Mouse (Mus musculus): ENCODE measurements around the gene Cask. TPM values are rescaled to one million over a fixed set of nuclear protein-coding genes. Genes with fewer than 3 reads are reported as not detected.

Gene Cask
- polyA plus RNA-seq, 1 experiment = 10.8 TPM

DNA sequence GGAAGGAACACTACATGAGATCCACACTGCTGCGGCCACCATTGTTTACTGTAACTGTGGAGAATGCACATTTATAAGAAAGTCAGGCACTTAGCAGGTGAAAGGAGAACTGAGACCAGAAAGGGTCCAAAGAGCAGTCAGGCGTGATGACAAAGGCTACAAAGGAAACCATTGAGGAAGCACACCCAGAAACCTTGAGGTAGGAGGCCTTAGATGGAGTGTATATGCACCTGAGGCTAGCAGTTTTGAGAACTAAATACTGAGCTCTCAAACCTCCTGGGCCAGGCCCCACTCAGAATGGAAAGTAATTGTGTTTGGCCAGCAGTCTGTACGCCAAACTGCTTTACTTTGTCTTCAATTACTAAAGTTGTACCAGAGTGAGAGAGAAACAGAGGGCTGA, 180.8 kb downstream of the Cask start:
- WGBS = 72% methylated on average over 3 of the region's 3 CpGs
- peak overlapping the region; percentile 69 for H3K27ac ChIP-seq (ENCODE audit: control insufficient read depth, insufficient read depth, low read depth, low read length, poor library complexity)
- no peak overlapping the region for H3K4me3 ChIP-seq (replicated peaks; ENCODE audit: control insufficient read depth, low read depth, low read length)
- no peak for TF ChIP-seq CTCF (IDR thresholded peaks at IDR 0.05; ENCODE audit: control insufficient read depth, insufficient read depth, low read length)
- no peak for TF ChIP-seq POLR2A (IDR thresholded peaks at IDR 0.05; ENCODE audit: borderline replicate concordance, control insufficient read depth, low read depth, low read length)
- H3K4me1 ChIP-seq (ENCODE audit: control insufficient read depth, insufficient read depth, low read length) = no peaks in the 10 kb centered on the region

DNA sequence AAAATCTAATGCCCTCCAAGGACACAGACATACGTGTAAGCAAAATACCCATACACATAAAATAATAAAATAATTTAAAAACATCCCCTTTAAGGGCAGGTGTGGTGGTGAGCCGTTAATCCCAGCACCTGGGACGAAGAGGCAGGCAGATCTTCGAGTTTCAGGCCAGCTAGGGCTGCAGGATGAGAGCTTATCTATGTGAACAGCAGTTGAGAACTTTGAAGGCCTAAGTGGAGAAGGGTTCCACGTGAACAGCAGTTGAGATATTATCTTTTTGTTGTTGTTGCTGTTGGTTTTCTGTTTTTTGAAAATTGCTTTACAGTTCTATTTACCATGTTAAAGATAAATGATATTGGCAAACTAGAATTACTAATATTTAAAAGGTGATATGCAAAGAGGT, 182.3 kb downstream of the Cask start:
- TF ChIP-seq POLR2A (IDR thresholded peaks at IDR 0.05; ENCODE audit: borderline replicate concordance, control insufficient read depth, low read depth, low read length) (no peak), CTCF (IDR thresholded peaks at IDR 0.05; ENCODE audit: control insufficient read depth, insufficient read depth, low read length) (no peak)
- no peak overlapping the region for H3K4me3 ChIP-seq (replicated peaks; ENCODE audit: control insufficient read depth, low read depth, low read length)
- 56% methylated on average over 5 of the region's 5 CpGs for WGBS
- H3K4me1 ChIP-seq (ENCODE audit: control insufficient read depth, insufficient read depth, low read length) = no peaks in the 10 kb centered on the region
- H3K27ac ChIP-seq (ENCODE audit: control insufficient read depth, insufficient read depth, low read depth, low read length, poor library complexity) = no peak overlapping the region

DNA sequence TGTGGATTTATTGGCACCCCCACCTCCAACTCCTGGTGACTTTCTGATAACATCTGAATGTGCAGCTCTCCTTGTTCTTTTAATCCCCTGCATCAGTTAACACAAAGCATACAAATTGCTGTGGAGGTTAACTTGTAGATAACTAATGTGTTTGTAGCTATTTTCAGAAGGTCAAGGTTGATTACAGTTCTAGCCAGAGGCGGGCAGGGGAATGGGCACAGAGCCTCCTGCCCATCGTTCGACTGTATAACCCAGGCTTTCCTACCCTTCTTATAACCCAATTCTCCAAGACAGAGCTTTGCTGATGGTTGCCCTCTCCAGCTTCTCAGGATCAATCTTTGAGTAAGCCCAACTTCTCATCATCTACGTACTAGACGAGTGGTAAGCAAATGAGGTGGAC, 190.1 kb downstream of the Cask start, which contains the start of gene Gpr82:
Gene Gpr82 (plus strand): TSS at position 301 of the 400 bp plus-strand sequence.
- WGBS = 71% methylated on average over 5 of the region's 5 CpGs
- no peak within 1 kb of the TSS for H3K27ac ChIP-seq (ENCODE audit: control insufficient read depth, insufficient read depth, low read depth, low read length, poor library complexity)
- TF ChIP-seq CTCF (IDR thresholded peaks at IDR 0.05; ENCODE audit: control insufficient read depth, insufficient read depth, low read length) = no peak
- TF ChIP-seq POLR2A (IDR thresholded peaks at IDR 0.05; ENCODE audit: borderline replicate concordance, control insufficient read depth, low read depth, low read length) = no peak
- H3K4me3 ChIP-seq (replicated peaks; ENCODE audit: control insufficient read depth, low read depth, low read length) = no peak within 1 kb of the TSS
- no peaks in the 10 kb centered on the region; the same call in 1 of the 2 replicates for H3K4me1 ChIP-seq (ENCODE audit: control insufficient read depth, insufficient read depth, low read length)

DNA sequence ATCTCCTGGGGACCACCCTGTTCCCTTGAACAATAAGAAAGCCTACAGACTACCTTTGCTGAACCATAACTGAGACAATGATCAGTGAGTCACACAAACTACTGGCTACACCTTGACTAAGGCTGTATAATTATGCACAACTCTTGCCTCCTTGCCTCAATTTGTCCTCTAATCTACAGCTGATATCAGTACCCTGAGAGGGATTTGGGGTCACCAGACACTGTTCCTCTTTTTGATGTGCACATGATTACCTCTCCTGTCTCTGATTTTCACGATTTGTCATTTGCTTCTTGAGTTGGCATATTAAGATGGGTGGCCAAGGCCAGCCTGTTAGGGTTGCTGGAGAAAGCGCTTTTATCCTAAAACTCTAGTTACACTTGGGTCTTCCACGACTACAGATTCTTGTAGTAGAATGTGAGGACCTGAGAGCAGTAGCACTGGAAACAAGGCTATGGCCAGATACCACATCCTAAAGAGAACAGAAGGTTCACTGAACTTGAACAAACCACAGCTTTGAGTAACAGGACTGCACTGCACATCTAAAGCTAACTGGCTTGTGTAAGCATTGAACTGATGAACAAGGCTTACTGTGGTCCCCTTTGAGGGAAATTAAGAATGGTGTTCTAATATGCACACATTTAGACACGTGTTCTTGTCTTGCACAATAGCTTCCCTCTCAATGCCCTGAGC, 191.8 kb downstream of the Cask start:
- 28% methylated on average over 4 of the region's 4 CpGs for WGBS
- TF ChIP-seq POLR2A (IDR thresholded peaks at IDR 0.05; ENCODE audit: borderline replicate concordance, control insufficient read depth, low read depth, low read length) (no peak), CTCF (IDR thresholded peaks at IDR 0.05; ENCODE audit: control insufficient read depth, insufficient read depth, low read length) (no peak)

DNA sequence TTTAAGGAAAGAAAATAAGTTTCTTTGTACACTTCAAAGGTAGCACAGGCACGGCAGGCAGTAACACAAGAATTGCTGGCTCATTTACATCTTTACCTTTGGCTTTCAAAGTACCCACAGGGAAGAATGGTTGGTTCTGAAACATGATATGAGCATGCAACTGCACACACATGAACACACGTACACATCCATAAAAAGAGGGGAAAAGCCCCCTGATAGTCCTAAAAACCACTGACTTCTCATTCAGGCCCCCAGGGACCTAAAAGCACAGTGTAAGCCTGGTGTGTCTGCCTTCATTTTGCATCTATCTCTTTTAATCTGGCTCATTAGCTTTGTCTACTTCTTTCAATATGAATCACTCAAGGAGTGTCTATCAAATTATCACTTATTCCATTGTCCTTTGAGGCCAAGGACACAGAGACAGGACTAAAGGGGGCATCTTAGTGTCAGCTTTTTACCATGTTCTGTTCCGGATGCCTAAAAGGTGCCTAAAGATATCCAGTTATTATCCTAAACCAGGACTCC, 192.5 kb downstream of the Cask start:
- WGBS = 70% methylated on average over 3 of the region's 3 CpGs
- TF ChIP-seq CTCF (IDR thresholded peaks at IDR 0.05; ENCODE audit: control insufficient read depth, insufficient read depth, low read length) = no peak
- TF ChIP-seq POLR2A (IDR thresholded peaks at IDR 0.05; ENCODE audit: borderline replicate concordance, control insufficient read depth, low read depth, low read length) = no peak

More for the DNA sequence above, 191.8 kb downstream of the Cask start:
- Histone ChIP-seq H3K4me1 (ENCODE audit: control insufficient read depth, insufficient read depth, low read length) (no peaks in the 10 kb centered on the region; the same call in 1 of the 2 replicates), H3K4me3 (replicated peaks; ENCODE audit: control insufficient read depth, low read depth, low read length) (no peak overlapping the region), H3K27ac (ENCODE audit: control insufficient read depth, insufficient read depth, low read depth, low read length, poor library complexity) (no peak overlapping the region)

DNA sequence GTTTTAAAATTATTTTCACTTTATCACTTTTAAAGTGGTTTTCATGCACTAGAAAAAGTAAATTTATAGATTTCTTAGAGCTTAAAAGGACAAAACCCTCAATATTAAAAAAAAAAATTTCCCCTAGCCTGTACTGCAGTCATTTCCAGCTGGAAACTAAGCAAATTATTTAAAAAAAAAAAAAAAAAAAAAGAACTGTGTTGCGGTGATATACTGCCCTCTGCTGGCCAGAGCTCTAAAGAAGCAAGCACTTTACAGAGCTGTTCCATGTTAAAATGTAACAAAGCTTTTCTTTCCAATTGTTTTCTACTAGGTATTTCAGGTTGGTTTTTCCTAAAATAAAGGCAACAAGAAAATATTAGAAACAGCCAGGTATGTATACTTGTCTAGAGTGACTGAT, 194.4 kb downstream of the Cask start:
- Histone ChIP-seq H3K27ac (ENCODE audit: control insufficient read depth, insufficient read depth, low read depth, low read length, poor library complexity) (no peak overlapping the region), H3K4me1 (ENCODE audit: control insufficient read depth, insufficient read depth, low read length) (peaks cover 2% of the 10 kb centered on the region; the same call in 1 of the 2 replicates), H3K4me3 (replicated peaks; ENCODE audit: control insufficient read depth, low read depth, low read length) (no peak overlapping the region)
- no peak for TF ChIP-seq POLR2A (IDR thresholded peaks at IDR 0.05; ENCODE audit: borderline replicate concordance, control insufficient read depth, low read depth, low read length)
- TF ChIP-seq CTCF (IDR thresholded peaks at IDR 0.05; ENCODE audit: control insufficient read depth, insufficient read depth, low read length) = no peak
- WGBS = 0% methylated on average over 1 of the region's 1 CpGs

More for the DNA sequence above, 192.5 kb downstream of the Cask start:
- Histone ChIP-seq H3K4me3 (replicated peaks; ENCODE audit: control insufficient read depth, low read depth, low read length) (no peak overlapping the region), H3K4me1 (ENCODE audit: control insufficient read depth, insufficient read depth, low read length) (no peaks in the 10 kb centered on the region; the same call in 1 of the 2 replicates), H3K27ac (ENCODE audit: control insufficient read depth, insufficient read depth, low read depth, low read length, poor library complexity) (no peak overlapping the region)

DNA sequence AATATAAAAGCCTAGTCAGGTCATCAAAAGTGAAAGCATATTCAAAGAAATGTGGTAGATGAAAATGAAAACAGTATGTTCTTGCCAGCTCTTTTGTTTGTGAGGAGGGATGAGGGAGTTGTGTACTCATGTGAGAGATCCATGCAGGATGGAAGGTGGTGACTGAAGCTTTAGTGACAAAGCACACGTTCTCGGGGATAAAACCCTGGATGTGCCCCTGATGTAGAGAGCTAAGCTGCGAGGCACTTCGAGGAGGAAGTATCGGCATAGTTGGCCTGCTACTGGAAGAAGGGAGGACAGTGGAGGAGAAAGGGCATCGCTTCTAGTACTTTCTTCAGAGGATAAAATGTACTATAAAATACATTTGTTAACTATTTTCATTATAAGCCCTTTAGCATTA, 195.3 kb downstream of the Cask start:
- TF ChIP-seq CTCF (IDR thresholded peaks at IDR 0.05; ENCODE audit: control insufficient read depth, insufficient read depth, low read length) (no peak), POLR2A (IDR thresholded peaks at IDR 0.05; ENCODE audit: borderline replicate concordance, control insufficient read depth, low read depth, low read length) (no peak)
- Histone ChIP-seq H3K4me3 (replicated peaks; ENCODE audit: control insufficient read depth, low read depth, low read length) (peak overlapping the region; percentile 54), H3K4me1 (ENCODE audit: control insufficient read depth, insufficient read depth, low read length) (peaks cover 2% of the 10 kb centered on the region; the same call in 1 of the 2 replicates), H3K27ac (ENCODE audit: control insufficient read depth, insufficient read depth, low read depth, low read length, poor library complexity) (peak overlapping the region; percentile 91)
- 11% methylated on average over 6 of the region's 6 CpGs for WGBS

DNA sequence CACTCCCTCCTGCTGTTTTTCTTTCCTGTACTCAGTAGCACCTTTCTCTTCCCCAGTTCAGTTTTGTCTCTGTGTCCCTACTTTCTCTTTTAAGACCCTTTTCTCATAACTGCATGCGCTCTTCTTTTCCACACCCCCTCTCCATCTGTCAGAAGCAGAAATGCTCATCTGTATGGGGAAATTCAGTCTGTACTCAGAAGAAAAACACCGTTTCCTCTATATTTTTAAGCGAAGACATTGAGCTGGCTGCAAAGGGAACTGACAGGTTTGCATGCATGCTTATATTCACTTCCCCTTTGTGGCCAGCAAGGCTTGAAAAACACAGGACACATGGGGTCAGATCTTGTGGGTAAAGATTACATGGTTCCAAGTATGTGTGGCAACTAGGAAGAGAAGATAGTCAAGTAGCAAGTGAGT, 196.2 kb downstream of the Cask start:
- TF ChIP-seq POLR2A (IDR thresholded peaks at IDR 0.05; ENCODE audit: borderline replicate concordance, control insufficient read depth, low read depth, low read length) = no peak
- no peak for TF ChIP-seq CTCF (IDR thresholded peaks at IDR 0.05; ENCODE audit: control insufficient read depth, insufficient read depth, low read length)
- H3K27ac ChIP-seq (ENCODE audit: control insufficient read depth, insufficient read depth, low read depth, low read length, poor library complexity) = peak overlapping the region; percentile 63; the same call in 1 of the 2 replicates
- H3K4me1 ChIP-seq (ENCODE audit: control insufficient read depth, insufficient read depth, low read length) = peaks cover 2% of the 10 kb centered on the region; the same call in 1 of the 2 replicates
- WGBS = 10% methylated on average over 3 of the region's 3 CpGs
- no peak overlapping the region for H3K4me3 ChIP-seq (replicated peaks; ENCODE audit: control insufficient read depth, low read depth, low read length)
